Mouse (Mus musculus) megakaryocyte, embryonic 14.5 days (primary cell): Measurements from ENCODE around the gene Hoxb6.

ENCODE experiments used
- FLI1 ChIP-seq: IDR thresholded peaks from 2 replicates; pipeline ENCODE4 v1.6.1; 2012; ENCODE audit warnings: low read length, inconsistent platforms, mixed read lengths
- GATA1 ChIP-seq: IDR thresholded peaks from 3 replicates; pipeline ENCODE4 v1.6.1; 2012; ENCODE audit warnings: mixed read lengths, low read length, inconsistent platforms, borderline replicate concordance

GRCm38 (mm10) chr11:96281396-96281795, 10.9 kb upstream of the Hoxb6 start:
- TF ChIP-seq FLI1 = no peak
- no peak for TF ChIP-seq GATA1
